Mouse (Mus musculus) forelimb bud, embryonic 11.5 days (tissue): Measurements from ENCODE around the gene Cep78.

Source experiments
- DNase-seq: peaks from one replicate; pipeline ENCODE4 v3.0.0-alpha.2; 2012; ENCODE audit warnings: low read depth, low spot score

Cep78 gene

GRCm38 (mm10) chr19:15910987-15911386, 73.8 kb downstream of the Cep78 start:
- DNase-seq = no peak

- no peak for DNase-seq
Measured at GRCm38 (mm10) chr19:15910488-15910887, 74.3 kb downstream of the Cep78 start.

DNA sequence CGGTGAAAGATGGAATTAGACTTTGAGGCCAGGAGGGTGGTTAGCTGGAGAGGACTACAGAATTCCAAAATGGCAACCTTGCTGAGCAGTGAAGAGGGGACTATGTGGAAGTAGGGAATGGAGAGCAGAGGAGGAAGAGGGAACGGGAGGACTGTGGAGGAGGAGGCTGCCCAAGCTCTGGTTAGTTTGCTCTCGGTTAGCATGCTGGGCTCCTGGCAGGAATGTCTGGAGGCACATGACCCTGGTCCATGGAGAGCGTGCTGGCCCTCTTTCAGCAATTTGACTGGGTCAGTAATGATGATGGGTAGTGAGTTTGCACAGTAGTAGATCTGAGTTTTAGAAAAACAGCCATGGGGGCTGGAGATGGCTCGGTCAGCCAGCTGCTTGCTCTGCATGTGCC, 76.8 kb downstream of the Cep78 start:
- DNase-seq = no peak
